Mouse (Mus musculus) liver, embryonic 11.5 days (tissue): Measurements from ENCODE around the gene Retn. TPM values are rescaled to one million over a fixed set of nuclear protein-coding genes. Genes with fewer than 3 reads are reported as not detected.

ENCODE experiments used
- ATAC-seq: fragments of 200-750 bp; cut with Nextera tagmentation; replicated peaks from 2 replicates; pipeline ENCODE4 v1.8.0; 2017; ENCODE audit warnings: moderate number of reproducible peaks, mild to moderate bottlenecking, moderate TSS enrichment, moderate library complexity; ENCODE audit not compliant: low FRiP score
- DNase-seq: peaks from one replicate; pipeline ENCODE4 v3.0.0-alpha.2; 2017; ENCODE audit warnings: low spot score
- H3K27ac ChIP-seq: fragments of 300-500 bp; sonication (generic); 2 replicates; pipeline ENCODE4 v1.5.1; 2014; ENCODE audit warnings: mild to moderate bottlenecking, low read depth, low read length, control low read depth
- H3K27me3 ChIP-seq: fragments of 300-500 bp; sonication (generic); replicated peaks from 2 replicates; pipeline ENCODE4 v1.6.1; 2014; ENCODE audit warnings: low read length, mixed read lengths; ENCODE audit not compliant: control insufficient read depth, insufficient read depth
- H3K36me3 ChIP-seq: fragments of 300-500 bp; sonication (generic); 2 replicates; pipeline ENCODE4 v1.6.1; 2014; ENCODE audit warnings: mild to moderate bottlenecking, low read length, moderate library complexity, mixed read lengths; ENCODE audit not compliant: control insufficient read depth, insufficient read depth
- H3K4me1 ChIP-seq: fragments of 300-500 bp; sonication (generic); replicated peaks from 2 replicates; pipeline ENCODE4 v1.6.1; 2014; ENCODE audit warnings: low read length, mixed read lengths; ENCODE audit not compliant: control insufficient read depth, insufficient read depth
- H3K4me2 ChIP-seq: fragments of 300-500 bp; sonication (generic); 2 replicates; pipeline ENCODE4 v1.6.1; 2014; ENCODE audit warnings: mild to moderate bottlenecking, control low read depth, moderate library complexity
- H3K4me3 ChIP-seq: fragments of 300-500 bp; sonication (generic); 2 replicates; pipeline ENCODE4 v1.5.1; 2014; ENCODE audit warnings: low read depth, low read length, control low read depth
- H3K9ac ChIP-seq: fragments of 300-500 bp; sonication (generic); 2 replicates; pipeline ENCODE4 v1.6.1; 2014; ENCODE audit warnings: low read depth, low read length, control low read depth
- H3K9me3 ChIP-seq: fragments of 300-500 bp; sonication (generic); 2 replicates; pipeline ENCODE4 v1.6.1; 2016; ENCODE audit warnings: low read length, inconsistent platforms, mixed read lengths; ENCODE audit not compliant: control insufficient read depth
- WGBS: fragments of 180-500 bp; shearing (Covaris S2); extraction: QIAGEN DNeasy Blood & Tissue Kit; methylation state at CpG from one replicate; pipeline ENCODE4 v1.1.7; 2014; 5-methylcytosine and 5-hydroxymethylcytosine counted together
- polyA plus RNA-seq: library from polyadenylated mRNA; unstranded; fragments of >200 nt; fragmentation: Nextera tagmentation; extraction: Ambion mirVana; gene quantifications from 2 replicates; pipeline ENCODE4 v1.2.1, GENCODE M21; 2014

The Retn gene
- polyA plus RNA-seq, 1 experiment from 2014 or later = 0.40 TPM

DNA sequence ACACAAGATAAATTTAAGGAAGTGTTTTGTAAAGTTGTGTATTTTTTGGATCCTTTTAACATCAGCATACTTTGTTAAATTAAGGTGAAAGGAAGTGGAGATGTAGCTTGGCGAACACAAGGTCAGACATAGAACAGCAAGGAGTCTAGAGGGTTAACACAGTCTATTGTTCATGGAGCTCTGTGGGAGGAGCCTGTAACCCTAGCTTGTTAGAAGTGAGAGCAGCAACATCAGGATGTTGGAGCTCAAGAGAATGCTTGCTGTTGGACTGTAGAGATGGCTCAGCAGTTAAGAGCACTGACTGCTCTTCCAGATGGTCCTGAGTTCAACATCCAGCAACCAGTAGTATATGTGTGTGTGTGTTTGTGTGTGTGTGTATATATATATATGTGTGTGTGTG is 6.6 kb upstream of the Retn start:
- 45% methylated on average over 1 of the region's 1 CpGs for WGBS
- Histone ChIP-seq H3K27ac (no peak overlapping the region), H3K27me3 (no peaks in the 10 kb centered on the region), H3K9ac (no peak overlapping the region), H3K9me3 (no peaks in the 10 kb centered on the region), H3K36me3 (no peaks in the 10 kb centered on the region), H3K4me3 (no peak overlapping the region), H3K4me2 (peak overlapping the region; percentile 11; the same call in 1 of the 2 replicates), H3K4me1 (no peaks in the 10 kb centered on the region)
- ATAC-seq (0 out of 2 replicates have a peak, but pooled peaks have one; percentile 27), DNase-seq (no peak)

DNA sequence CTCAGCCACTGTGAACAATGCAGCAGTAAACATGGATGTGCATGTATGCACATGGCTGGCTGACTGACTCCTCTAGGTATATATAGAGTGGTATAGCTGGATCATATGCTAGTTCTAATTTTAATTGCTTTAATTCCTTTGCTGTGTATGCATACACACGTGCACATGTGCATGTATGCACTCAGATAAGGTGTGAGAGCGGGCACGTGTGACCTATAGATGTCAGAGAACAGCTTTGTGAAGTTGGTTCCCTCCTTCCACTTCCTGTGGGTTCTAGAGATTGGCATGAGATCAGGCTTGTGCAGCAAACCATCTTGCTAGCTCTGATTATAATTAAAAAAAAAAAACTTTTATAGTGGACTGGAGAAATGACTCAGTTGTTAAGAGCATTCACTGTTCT is 2.7 kb upstream of the Retn start:
- no peaks in the 10 kb centered on the region for H3K27me3 ChIP-seq

DNA sequence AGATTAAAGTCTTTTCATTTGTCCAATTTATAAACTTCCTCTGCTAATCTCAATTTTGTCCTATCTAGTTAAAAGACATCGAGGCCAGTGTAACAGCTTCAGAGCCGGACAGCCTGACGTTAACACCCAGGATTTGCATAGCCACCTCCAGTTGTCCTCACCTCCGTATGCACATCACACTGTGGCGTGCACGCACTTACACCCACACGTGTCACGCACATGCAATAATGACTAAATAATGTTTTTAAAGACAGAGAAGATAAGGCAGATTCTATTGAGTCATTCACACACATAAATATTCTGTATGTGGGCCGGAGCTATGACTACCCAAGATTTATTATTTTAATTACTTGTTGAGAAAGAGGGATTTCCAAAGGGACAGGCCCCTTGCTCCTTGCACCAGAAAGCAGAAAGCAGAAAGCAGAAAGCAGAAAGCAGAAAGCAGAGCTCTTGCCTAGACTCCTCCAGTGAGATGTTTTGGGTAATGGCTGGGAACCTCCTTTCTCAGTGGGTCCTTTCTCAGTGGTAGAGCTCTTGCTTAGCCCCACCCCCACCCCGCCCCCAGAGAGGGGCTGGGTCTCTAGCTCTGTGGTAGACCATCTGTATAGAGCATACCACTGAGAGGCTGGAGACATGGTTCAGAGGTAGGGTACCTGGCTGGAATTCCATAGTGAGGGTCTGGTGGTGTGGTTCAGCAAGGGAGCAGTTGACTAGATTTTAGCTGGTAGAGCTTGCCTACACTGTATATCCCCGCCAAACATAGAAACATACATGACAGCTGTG is 653 bp upstream of the Retn start:
- Histone ChIP-seq H3K9me3 (no peaks in the 10 kb centered on the region), H3K27ac (no peak overlapping the region), H3K4me3 (no peak overlapping the region), H3K36me3 (no peaks in the 10 kb centered on the region), H3K9ac (no peak overlapping the region), H3K27me3 (no peaks in the 10 kb centered on the region), H3K4me2 (no peak overlapping the region), H3K4me1 (no peaks in the 10 kb centered on the region)
- 72% methylated on average over 11 of the region's 11 CpGs for WGBS
- ATAC-seq (no peak), DNase-seq (no peak)

More for the DNA sequence above, 2.7 kb upstream of the Retn start:
- no peak overlapping the region for H3K4me3 ChIP-seq
- WGBS = 49% methylated on average over 3 of the region's 3 CpGs
- no peak overlapping the region for H3K9ac ChIP-seq
- no peaks in the 10 kb centered on the region for H3K36me3 ChIP-seq
- ATAC-seq = no peak
- no peaks in the 10 kb centered on the region for H3K9me3 ChIP-seq
- H3K27ac ChIP-seq = no peak overlapping the region
- H3K4me2 ChIP-seq = no peak overlapping the region
- DNase-seq = no peak
- H3K4me1 ChIP-seq = no peaks in the 10 kb centered on the region

DNA sequence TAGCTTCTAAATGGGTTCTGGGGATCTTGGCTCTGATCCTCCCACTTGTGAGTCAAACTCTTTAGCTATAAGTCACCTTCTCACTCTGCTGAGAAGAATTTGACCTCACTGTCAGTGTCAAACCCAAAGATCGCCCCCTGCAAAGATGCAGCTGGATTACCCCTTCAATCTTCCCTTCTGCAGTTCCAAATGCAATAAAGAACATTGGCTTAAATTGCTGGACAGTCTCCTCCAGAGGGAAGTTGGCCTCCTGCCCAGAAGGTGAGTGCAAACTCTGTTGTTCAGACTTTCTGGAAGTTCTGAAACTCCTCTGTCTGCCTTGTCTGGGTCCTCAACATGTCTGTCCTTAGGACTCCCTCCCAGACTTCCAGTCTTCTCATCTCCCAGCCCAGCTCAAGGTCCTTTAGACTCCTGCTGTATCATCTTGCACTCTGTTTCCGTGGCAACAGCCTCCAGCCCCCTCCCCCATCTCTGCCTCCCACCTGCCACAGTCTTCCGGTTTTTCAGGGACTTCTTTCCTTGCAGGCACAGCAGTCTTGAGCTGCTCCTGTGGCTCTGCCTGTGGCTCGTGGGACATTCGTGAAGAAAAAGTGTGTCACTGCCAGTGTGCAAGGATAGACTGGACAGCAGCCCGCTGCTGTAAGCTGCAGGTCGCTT is 1.3 kb downstream of the Retn start:
- H3K4me2 ChIP-seq = no peak overlapping the region
- H3K9ac ChIP-seq = no peak overlapping the region
- ATAC-seq = no peak
- no peak for DNase-seq
- H3K9me3 ChIP-seq = no peaks in the 10 kb centered on the region
- no peaks in the 10 kb centered on the region for H3K27me3 ChIP-seq
- no peak overlapping the region for H3K27ac ChIP-seq
- 23% methylated on average over 7 of the region's 7 CpGs for WGBS
- H3K4me3 ChIP-seq = no peak overlapping the region
- no peaks in the 10 kb centered on the region for H3K36me3 ChIP-seq
- H3K4me1 ChIP-seq = no peaks in the 10 kb centered on the region

DNA sequence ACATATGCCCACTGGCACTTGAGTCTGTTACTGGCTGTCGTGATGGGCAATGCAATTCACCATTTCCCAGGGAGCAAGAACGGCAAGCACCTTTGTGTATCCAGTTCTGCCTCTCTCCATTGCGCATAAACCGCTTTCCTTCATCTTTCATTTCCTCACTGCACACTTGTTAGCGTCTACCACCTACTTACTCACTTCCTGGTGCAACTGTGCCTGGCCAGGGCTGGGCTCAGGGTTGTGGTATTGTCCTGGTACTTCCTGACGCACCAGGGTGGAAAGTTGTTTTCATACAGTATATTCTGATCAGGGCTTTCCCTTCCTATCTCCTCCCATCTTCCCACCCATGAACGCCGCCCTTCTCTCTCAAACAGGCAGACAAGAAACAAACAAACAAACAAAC is 5.3 kb downstream of the Retn start:
- WGBS = 65% methylated on average over 8 of the region's 8 CpGs
- Histone ChIP-seq H3K4me2 (no peak overlapping the region), H3K4me1 (no peaks in the 10 kb centered on the region), H3K9ac (no peak overlapping the region), H3K27ac (no peak overlapping the region), H3K9me3 (no peaks in the 10 kb centered on the region), H3K4me3 (no peak overlapping the region), H3K27me3 (no peaks in the 10 kb centered on the region), H3K36me3 (no peaks in the 10 kb centered on the region)
- ATAC-seq (no peak), DNase-seq (no peak)

DNA sequence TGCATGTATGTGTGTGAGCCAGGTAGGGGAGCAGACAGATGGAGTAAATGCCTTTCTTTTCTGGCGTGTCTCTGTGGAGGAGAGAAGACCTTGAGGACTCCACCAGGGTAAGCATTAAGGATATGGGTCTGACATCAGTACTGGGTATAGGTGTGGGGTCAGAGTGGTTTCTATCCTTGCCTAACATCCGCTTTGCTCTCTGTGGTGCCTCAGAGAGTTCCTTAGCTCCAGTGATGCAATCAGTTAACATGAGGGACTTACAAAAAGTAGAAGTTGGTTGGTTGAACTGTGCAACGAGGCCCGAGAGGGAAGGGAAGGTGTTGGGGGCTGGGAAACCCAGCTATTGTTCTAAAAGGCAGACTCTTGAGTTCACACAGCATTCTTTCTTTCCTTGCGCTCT is 8.8 kb downstream of the Retn start:
- WGBS = 51% methylated on average over 5 of the region's 5 CpGs
- ATAC-seq (no peak), DNase-seq (no peak)
- Histone ChIP-seq H3K36me3 (no peaks in the 10 kb centered on the region), H3K27ac (no peak overlapping the region), H3K4me3 (no peak overlapping the region), H3K4me1 (no peaks in the 10 kb centered on the region), H3K9me3 (no peaks in the 10 kb centered on the region), H3K4me2 (no peak overlapping the region), H3K9ac (no peak overlapping the region), H3K27me3 (no peaks in the 10 kb centered on the region)

DNA sequence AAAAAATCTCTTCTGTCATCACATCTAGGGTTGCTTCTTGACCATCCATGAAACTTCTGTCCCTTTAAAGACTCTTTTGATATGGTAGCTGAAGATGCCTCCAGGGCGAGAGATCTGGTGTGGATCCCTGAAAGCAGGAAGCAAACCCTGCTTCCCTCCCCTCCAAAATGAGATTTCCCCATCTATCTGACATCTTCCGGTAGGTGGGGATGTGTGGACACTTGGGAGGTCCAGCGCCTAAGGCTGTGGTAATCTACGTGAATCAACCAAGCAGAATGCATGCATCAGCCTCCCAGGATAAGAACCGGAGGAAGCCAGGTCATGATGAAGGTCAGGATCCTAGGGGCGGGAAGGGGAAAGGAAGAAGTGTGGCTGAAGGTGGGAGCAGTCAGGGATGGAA is 9.9 kb downstream of the Retn start, which contains the start of gene Mcemp1:
Gene Mcemp1, plus strand, starts transcription at position 248 of the 400 bp plus-strand sequence.
- 60% methylated on average over 6 of the region's 6 CpGs for WGBS
- Histone ChIP-seq H3K9me3 (no peaks in the 10 kb centered on the region), H3K9ac (no peak within 1 kb of the TSS), H3K4me2 (no peak within 1 kb of the TSS), H3K27me3 (no peaks in the 10 kb centered on the region), H3K36me3 (no peaks in the 10 kb centered on the region), H3K4me3 (no peak within 1 kb of the TSS), H3K4me1 (no peaks in the 10 kb centered on the region), H3K27ac (no peak within 1 kb of the TSS)
- no peak for ATAC-seq
- DNase-seq = no peak

DNA sequence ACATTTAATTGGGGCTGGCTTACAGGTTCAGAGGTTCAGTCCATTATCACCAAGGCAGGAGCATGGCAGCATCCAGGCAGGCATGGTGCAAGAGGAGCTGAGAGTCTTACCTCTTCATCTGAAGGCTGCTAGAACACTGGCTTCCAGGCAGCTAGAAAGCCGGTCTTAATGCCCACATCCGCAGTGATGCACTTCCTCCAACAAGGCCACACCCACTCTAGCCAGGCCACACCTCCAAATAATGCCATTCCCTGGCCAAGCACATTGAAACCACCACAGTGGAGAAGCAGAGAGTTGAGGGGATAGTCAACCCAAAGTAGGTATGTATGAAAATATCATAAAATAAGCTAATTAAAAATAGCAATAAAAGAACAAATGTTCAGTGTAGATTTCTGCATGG is 14.8 kb downstream of the Retn start:
- H3K4me1 ChIP-seq = no peaks in the 10 kb centered on the region
- no peaks in the 10 kb centered on the region for H3K36me3 ChIP-seq
- H3K4me2 ChIP-seq = no peak overlapping the region
- H3K9ac ChIP-seq = no peak overlapping the region
- H3K9me3 ChIP-seq = no peaks in the 10 kb centered on the region
- no peak for ATAC-seq
- 56% methylated on average over 2 of the region's 2 CpGs for WGBS
- no peak for DNase-seq
- H3K27me3 ChIP-seq = no peaks in the 10 kb centered on the region
- no peak overlapping the region for H3K27ac ChIP-seq
- no peak overlapping the region for H3K4me3 ChIP-seq
